Mouse (Mus musculus): ENCODE data around the gene Suz12. TPM values are rescaled to one million over a fixed set of nuclear protein-coding genes. Genes with fewer than 3 reads are reported as not detected.
"Not testable (repeated sequence)": the region's sequence is repeated elsewhere in the genome, so short reads cannot be mapped to it uniquely, and the experiment has no call there.

Gene Suz12
- polyA plus RNA-seq, 1 experiment from 2014 or later = 13.6 TPM

DNA sequence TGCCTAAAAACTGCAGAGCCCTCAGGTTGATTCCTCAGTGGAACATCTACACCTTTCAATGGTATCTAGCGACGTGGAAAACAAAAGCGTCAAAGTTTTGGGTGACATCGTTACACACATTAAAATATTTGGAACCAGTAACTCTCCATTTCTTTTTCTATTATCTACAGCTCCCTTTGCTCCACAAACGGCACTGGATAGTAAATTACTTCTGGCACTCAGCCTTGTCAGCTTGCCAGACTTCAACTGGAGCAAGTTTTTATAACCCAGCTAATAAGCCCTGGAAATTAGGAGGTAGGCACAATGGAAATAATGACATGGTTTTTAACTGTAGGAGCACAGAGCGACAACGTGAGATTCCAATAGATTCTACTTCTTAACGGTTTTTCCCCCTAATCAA lies 27.0 kb upstream of the Suz12 start:
- ATAC-seq = no peak
- 52% methylated on average over 8 of the region's 8 CpGs for WGBS
- no peak overlapping the region for H3K4me2 ChIP-seq (ENCODE audit: low read depth, low read length)

DNA sequence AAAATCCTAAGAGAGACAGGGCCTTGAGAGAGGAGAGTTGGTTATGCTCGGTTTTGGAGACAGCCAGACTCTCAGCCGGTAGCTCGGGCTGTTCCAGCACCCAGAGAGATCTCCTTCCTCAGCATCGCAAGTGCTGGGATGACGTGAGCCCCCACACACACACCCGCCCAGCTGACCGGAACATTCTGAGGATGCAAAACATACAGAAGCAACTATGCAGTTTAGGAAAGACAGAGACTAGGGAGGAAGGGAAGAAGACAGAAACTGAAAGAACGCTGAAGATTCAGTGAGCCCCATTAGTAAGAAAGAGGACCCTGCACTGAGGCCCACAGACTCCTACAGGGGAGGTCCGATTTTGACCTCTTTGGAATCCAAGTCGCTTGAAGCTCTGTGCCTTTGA lies 25.2 kb upstream of the Suz12 start:
- Histone ChIP-seq H3K9ac (ENCODE audit: low read depth, low read length) (no peak overlapping the region), H3K9me3 (ENCODE audit: control insufficient read depth, low read length) (no peaks in the 10 kb centered on the region), H3K27me3 (replicated peaks; ENCODE audit: control insufficient read depth, insufficient read depth, low read length) (0 out of 2 replicates have a peak, but pooled peaks cover 5% of the 10 kb centered on the region), H3K4me1 (ENCODE audit: control insufficient read depth, insufficient read depth, low read length) (peaks cover 4% of the 10 kb centered on the region; the same call in 1 of the 2 replicates), H3K4me3 (ENCODE audit: low read length) (no peak overlapping the region), H3K36me3 (ENCODE audit: control insufficient read depth, insufficient read depth, low read length) (no peaks in the 10 kb centered on the region), H3K4me2 (ENCODE audit: low read depth, low read length) (no peak overlapping the region), H3K27ac (ENCODE audit: low read length) (no peak overlapping the region)
- WGBS = 76% methylated on average over 10 of the region's 10 CpGs
- ATAC-seq = no peak

More for the DNA sequence above, 27.0 kb upstream of the Suz12 start:
- 0 out of 2 replicates have a peak, but pooled peaks cover 3% of the 10 kb centered on the region for H3K27me3 ChIP-seq (replicated peaks; ENCODE audit: control insufficient read depth, insufficient read depth, low read length)
- no peaks in the 10 kb centered on the region for H3K9me3 ChIP-seq (ENCODE audit: control insufficient read depth, low read length)
- no peak overlapping the region for H3K27ac ChIP-seq (ENCODE audit: low read length)
- peaks cover 9% of the 10 kb centered on the region for H3K4me1 ChIP-seq (ENCODE audit: control insufficient read depth, insufficient read depth, low read length)
- H3K36me3 ChIP-seq (ENCODE audit: control insufficient read depth, insufficient read depth, low read length) = no peaks in the 10 kb centered on the region
- no peak overlapping the region for H3K4me3 ChIP-seq (ENCODE audit: low read length)
- no peak overlapping the region for H3K9ac ChIP-seq (ENCODE audit: low read depth, low read length)

DNA sequence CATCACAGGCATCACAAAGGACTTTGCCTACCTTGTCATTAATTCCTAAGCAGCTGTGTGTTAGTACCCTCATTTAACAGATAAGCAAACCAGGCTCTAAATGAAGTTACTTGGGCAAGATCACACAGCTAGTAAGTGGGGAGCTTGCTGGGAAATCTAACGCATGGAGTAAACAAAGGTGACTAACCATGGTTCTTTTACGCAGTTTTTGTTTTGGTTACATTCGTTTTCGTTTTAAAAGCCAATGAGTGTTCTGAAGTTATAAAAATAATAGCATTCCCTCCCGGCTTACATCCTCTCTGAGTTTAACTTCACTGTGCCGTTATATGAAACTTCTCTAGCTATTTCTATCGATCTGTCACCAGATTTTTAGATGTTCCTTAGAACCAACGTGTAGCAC lies 19.8 kb upstream of the Suz12 start:
- no peaks in the 10 kb centered on the region for H3K9me3 ChIP-seq (ENCODE audit: control insufficient read depth, low read length)
- peak overlapping the region; percentile 90 for H3K4me2 ChIP-seq (ENCODE audit: low read depth, low read length)
- H3K9ac ChIP-seq (ENCODE audit: low read depth, low read length) = 0 out of 2 replicates have a peak overlapping the region, but pooled peaks have one; percentile 43
- H3K36me3 ChIP-seq (ENCODE audit: control insufficient read depth, insufficient read depth, low read length) = no peaks in the 10 kb centered on the region
- peaks cover 9% of the 10 kb centered on the region for H3K4me1 ChIP-seq (ENCODE audit: control insufficient read depth, insufficient read depth, low read length)
- ATAC-seq = no peak
- WGBS = 13% methylated on average over 8 of the region's 8 CpGs
- peaks cover 25% of the 10 kb centered on the region for H3K27me3 ChIP-seq (replicated peaks; ENCODE audit: control insufficient read depth, insufficient read depth, low read length)
- H3K4me3 ChIP-seq (ENCODE audit: low read length) = peak overlapping the region; percentile 60
- H3K27ac ChIP-seq (ENCODE audit: low read length) = no peak overlapping the region

DNA sequence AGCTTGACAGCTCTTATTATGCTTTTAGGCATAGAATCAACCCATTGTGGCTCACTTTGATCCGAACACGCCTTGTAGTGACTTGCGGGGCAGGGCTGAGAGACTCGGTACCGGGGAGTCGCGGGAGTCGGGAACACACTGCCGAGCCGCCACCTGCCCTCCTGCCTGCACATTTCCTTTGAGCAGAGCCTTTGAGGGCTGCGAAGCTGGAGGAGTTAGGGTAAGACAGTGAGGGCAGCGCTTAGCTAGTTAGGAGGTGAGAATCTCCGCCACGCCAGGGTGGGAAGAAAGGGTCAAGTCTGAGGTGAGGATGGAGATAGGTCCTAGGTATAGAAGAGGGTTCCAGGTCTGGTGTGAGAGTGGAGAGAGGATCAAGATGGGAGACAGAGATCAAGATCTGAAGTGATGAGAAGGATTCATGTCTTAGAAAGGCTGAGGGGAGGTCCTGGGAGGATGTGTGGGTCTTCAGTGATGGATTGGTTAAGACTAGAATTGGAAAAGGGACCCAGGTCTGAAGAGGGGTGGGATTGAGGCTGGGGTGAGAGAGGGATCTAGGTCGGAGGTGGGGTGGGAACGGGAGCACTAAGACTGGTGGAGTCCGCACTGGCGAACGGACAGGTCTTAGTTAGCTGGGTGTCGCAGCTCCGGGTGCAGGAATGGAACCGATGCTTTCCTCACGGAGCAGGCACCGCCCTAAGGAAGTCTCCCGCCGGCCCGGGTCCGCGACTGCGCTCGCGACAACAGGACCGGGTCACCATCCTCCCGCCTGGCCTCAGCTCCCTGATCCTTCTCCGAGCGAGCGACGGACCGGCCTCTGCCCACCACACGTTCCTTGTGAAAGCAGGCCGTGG lies 19.1 kb upstream of the Suz12 start:
- no peaks in the 10 kb centered on the region for H3K36me3 ChIP-seq (ENCODE audit: control insufficient read depth, insufficient read depth, low read length)
- no peaks in the 10 kb centered on the region for H3K9me3 ChIP-seq (ENCODE audit: control insufficient read depth, low read length)
- no peak overlapping the region for H3K27ac ChIP-seq (ENCODE audit: low read length)
- H3K9ac ChIP-seq (ENCODE audit: low read depth, low read length) = peak overlapping the region; percentile 68
- peak overlapping the region; percentile 60 for H3K4me3 ChIP-seq (ENCODE audit: low read length)
- 2% methylated on average over 41 of the region's 41 CpGs for WGBS
- H3K4me2 ChIP-seq (ENCODE audit: low read depth, low read length) = peak overlapping the region; percentile 90
- H3K27me3 ChIP-seq (replicated peaks; ENCODE audit: control insufficient read depth, insufficient read depth, low read length) = peaks cover 25% of the 10 kb centered on the region
- peak; percentile 52; the same call in 1 of the 2 replicates for ATAC-seq
- peaks cover 9% of the 10 kb centered on the region for H3K4me1 ChIP-seq (ENCODE audit: control insufficient read depth, insufficient read depth, low read length)

DNA sequence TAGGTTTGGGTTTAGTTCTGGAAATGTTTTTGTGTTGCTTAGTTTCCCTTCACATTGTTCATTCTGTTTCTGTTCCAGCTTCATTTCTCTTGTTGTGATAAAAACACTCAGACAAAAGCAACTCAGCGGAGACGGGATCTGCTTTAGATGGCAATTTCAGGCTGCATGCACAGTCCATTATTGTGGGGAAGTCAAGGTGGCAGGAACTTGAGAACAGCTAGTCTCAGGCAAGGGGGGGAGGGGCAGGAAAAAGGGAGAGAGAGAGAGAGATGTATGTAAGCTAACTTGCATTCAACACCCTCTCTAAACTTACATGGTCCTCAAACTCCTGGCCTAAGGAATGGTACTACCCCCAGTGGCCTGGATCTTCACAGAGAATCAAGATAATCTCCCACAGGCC lies 17.5 kb upstream of the Suz12 start:
- H3K27me3 ChIP-seq (replicated peaks; ENCODE audit: control insufficient read depth, insufficient read depth, low read length) = peaks cover 25% of the 10 kb centered on the region
- H3K9ac ChIP-seq (ENCODE audit: low read depth, low read length) = no peak overlapping the region
- H3K4me1 ChIP-seq (ENCODE audit: control insufficient read depth, insufficient read depth, low read length) = peaks cover 9% of the 10 kb centered on the region
- no peaks in the 10 kb centered on the region for H3K9me3 ChIP-seq (ENCODE audit: control insufficient read depth, low read length)
- H3K36me3 ChIP-seq (ENCODE audit: control insufficient read depth, insufficient read depth, low read length) = no peaks in the 10 kb centered on the region
- H3K4me3 ChIP-seq (ENCODE audit: low read length) = no peak overlapping the region
- WGBS = 79% methylated on average over 2 of the region's 2 CpGs
- no peak overlapping the region for H3K4me2 ChIP-seq (ENCODE audit: low read depth, low read length)
- no peak overlapping the region for H3K27ac ChIP-seq (ENCODE audit: low read length)
- ATAC-seq = no peak

DNA sequence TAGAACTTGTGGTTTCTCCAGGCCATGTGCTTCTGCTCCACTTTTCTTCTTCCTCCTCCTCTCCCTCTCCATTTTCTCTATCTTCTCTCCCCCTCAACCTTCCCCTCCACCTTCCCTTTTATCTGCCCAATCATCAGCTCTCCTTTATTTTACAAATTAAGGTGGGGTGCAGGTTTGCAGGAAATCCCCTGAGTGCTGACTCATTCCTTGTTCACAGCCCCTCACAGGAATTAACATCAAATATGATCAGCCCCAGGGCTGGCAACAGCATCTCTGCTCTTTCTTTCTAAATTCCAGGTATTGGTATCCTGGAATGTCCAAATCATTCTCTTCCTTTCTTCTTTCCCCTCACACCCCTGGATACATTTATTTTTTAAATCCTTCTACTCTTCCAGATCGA lies 16.7 kb upstream of the Suz12 start:
- Histone ChIP-seq H3K4me2 (ENCODE audit: low read depth, low read length) (no peak overlapping the region), H3K27ac (ENCODE audit: low read length) (no peak overlapping the region), H3K4me3 (ENCODE audit: low read length) (no peak overlapping the region), H3K36me3 (ENCODE audit: control insufficient read depth, insufficient read depth, low read length) (no peaks in the 10 kb centered on the region), H3K27me3 (replicated peaks; ENCODE audit: control insufficient read depth, insufficient read depth, low read length) (peaks cover 25% of the 10 kb centered on the region), H3K4me1 (ENCODE audit: control insufficient read depth, insufficient read depth, low read length) (peaks cover 9% of the 10 kb centered on the region), H3K9ac (ENCODE audit: low read depth, low read length) (no peak overlapping the region), H3K9me3 (ENCODE audit: control insufficient read depth, low read length) (no peaks in the 10 kb centered on the region)
- no peak for ATAC-seq
- WGBS = 96% methylated on average over 1 of the region's 1 CpGs

DNA sequence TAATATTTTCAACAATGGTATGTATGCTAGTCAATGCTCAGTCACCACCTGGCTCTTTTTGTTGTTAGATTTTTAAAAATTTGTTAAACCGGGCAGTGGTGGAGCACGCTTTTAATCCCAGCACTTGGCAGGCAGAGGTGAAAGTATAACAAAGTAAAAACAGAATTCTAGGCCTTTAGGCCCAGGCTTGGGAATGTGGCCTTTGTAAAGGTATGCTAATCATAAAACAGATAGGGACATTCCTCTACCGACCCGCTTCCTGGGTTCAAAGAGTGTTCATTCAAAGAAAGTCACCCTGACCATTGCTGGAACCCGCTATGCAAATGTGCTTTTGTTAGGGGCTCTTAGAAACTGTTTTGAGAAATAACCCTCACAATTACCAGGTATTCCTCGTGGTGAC lies 16.3 kb upstream of the Suz12 start:
- not testable (repeated sequence) for H3K4me3 ChIP-seq (ENCODE audit: low read length); H3K4me2 ChIP-seq (ENCODE audit: low read depth, low read length); H3K9ac ChIP-seq (ENCODE audit: low read depth, low read length); H3K4me1 ChIP-seq (ENCODE audit: control insufficient read depth, insufficient read depth, low read length); H3K36me3 ChIP-seq (ENCODE audit: control insufficient read depth, insufficient read depth, low read length); ATAC-seq; H3K9me3 ChIP-seq (ENCODE audit: control insufficient read depth, low read length); H3K27ac ChIP-seq (ENCODE audit: low read length)
- H3K27me3 ChIP-seq (replicated peaks; ENCODE audit: control insufficient read depth, insufficient read depth, low read length) = peaks cover 25% of the 10 kb centered on the region
- 83% methylated on average over 6 of the region's 6 CpGs for WGBS

DNA sequence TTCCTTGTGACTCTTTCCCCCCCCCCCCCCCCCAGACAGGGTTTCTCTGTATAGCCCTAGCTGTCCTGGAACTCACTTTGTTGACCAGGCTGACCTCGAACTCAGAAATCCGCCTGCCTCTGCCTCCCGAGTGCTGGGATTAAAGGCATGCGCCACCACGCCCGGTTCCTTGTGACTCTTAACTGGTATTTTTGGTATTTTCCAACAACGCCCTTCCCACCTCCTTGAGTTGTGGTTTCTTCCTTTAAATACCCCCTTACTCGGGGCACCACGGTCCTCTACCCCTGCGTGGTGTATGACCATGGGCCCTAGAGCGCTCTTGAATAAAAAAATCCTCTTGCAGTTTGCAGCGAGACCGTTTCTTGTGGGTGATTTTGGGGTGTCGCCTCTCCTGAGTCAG lies 15.8 kb upstream of the Suz12 start:
- H3K27ac ChIP-seq (ENCODE audit: low read length); H3K4me2 ChIP-seq (ENCODE audit: low read depth, low read length); H3K4me3 ChIP-seq (ENCODE audit: low read length); H3K36me3 ChIP-seq (ENCODE audit: control insufficient read depth, insufficient read depth, low read length); H3K9ac ChIP-seq (ENCODE audit: low read depth, low read length); ATAC-seq; H3K9me3 ChIP-seq (ENCODE audit: control insufficient read depth, low read length); H3K4me1 ChIP-seq (ENCODE audit: control insufficient read depth, insufficient read depth, low read length): not testable (repeated sequence)
- H3K27me3 ChIP-seq (replicated peaks; ENCODE audit: control insufficient read depth, insufficient read depth, low read length) = peaks cover 25% of the 10 kb centered on the region
- WGBS = 94% methylated on average over 14 of the region's 14 CpGs

DNA sequence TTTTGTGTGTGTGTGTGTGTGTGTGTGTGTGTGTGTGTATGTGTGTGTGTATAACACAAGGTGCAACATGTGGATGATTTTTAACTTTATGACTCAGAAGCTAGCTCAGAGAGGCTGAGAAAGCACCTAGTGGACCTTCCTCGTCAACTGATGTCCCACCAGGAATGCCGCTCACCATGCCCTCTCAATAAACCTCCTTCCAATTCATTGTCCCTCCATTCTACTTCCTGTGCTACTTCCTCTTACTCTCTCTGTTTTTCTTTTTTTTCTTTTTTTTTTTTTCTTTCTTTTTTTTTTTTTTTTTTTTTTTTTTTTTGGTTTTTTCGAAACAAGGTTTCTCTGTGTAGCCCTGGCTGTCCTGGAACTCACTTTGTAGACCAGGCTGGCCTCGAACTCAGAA lies 15.2 kb upstream of the Suz12 start:
- WGBS = 93% methylated on average over 3 of the region's 4 CpGs
- peaks cover 24% of the 10 kb centered on the region for H3K27me3 ChIP-seq (replicated peaks; ENCODE audit: control insufficient read depth, insufficient read depth, low read length)

More for the DNA sequence above, 15.2 kb upstream of the Suz12 start:
- H3K4me1 ChIP-seq (ENCODE audit: control insufficient read depth, insufficient read depth, low read length); H3K4me3 ChIP-seq (ENCODE audit: low read length); H3K27ac ChIP-seq (ENCODE audit: low read length); ATAC-seq; H3K9me3 ChIP-seq (ENCODE audit: control insufficient read depth, low read length); H3K4me2 ChIP-seq (ENCODE audit: low read depth, low read length); H3K9ac ChIP-seq (ENCODE audit: low read depth, low read length); H3K36me3 ChIP-seq (ENCODE audit: control insufficient read depth, insufficient read depth, low read length): not testable (repeated sequence)
